7 mouse cellular contexts compared by ENCODE assay signal in genomic region chr7:138845544-138846391, GRCm38 (mm10). TPM values are rescaled to one million over a fixed set of nuclear protein-coding genes. Genes with fewer than 3 reads are reported as not detected.
DNase-seq lines count a peak whose midpoint lies in the region; ATAC-seq lines count a peak whose summit lies in the region.

TSS of gene Ppp2r2d (plus strand) at chr7:138846079.
TSS of gene Mapk1ip1 (minus strand) at chr7:138846273.

- intact Hi-C loops in gastrocnemius, postnatal 36 days (cut with DNase I) = no loop called here
- intact Hi-C loops in left cerebral cortex, postnatal 25 days (cut with DNase I) = loop anchor here (2.0 kb wide), 1 partner anchor 63 kb away; the partner anchor contains the start of gene Bnip3

- peak within 1 kb of the TSS; percentile 98 for H3K4me3 ChIP-seq in intestine, embryonic 15.5 days (replicated peaks)
- peak within 1 kb of the TSS; percentile 85 for H3K4me3 ChIP-seq in midbrain, embryonic 10.5 days

- H3K4me1 ChIP-seq in intestine, embryonic 15.5 days (replicated peaks) = peaks cover 23% of the 10 kb centered on the region
- H3K4me1 ChIP-seq in midbrain, embryonic 10.5 days = peaks cover 60% of the 10 kb centered on the region

- DNase-seq in adrenal gland, adult 2 months = peak; percentile 97
- peak; percentile 92 for DNase-seq in embryo, embryonic 11.5 days (ENCODE audit: low read depth, low spot score)
- DNase-seq in gastrocnemius, postnatal 36 days = peak; percentile 93 to 97
- peak; percentile 95 to 96 for DNase-seq in left cerebral cortex, postnatal 25 days (ENCODE audit: low spot score in 2 of 2)
- peak; percentile 96 for DNase-seq in midbrain, embryonic 10.5 days (ENCODE audit: low spot score)
- peak; percentile 98 for DNase-seq in right cerebral cortex, postnatal 4 days

- H3K9ac ChIP-seq in intestine, embryonic 15.5 days = peak within 1 kb of the TSS; percentile 97

- under 1% methylated on average over 50 of the region's 51 CpGs for WGBS in intestine, embryonic 15.5 days
- under 1% methylated on average over 51 of the region's 51 CpGs for WGBS in midbrain, embryonic 10.5 days

- H3K27ac ChIP-seq in intestine, embryonic 15.5 days = peak within 1 kb of the TSS; percentile 96
- H3K27ac ChIP-seq in midbrain, embryonic 10.5 days (replicated peaks) = peak within 1 kb of the TSS; percentile 98

- H3K4me2 ChIP-seq in intestine, embryonic 15.5 days (replicated peaks) = peak within 1 kb of the TSS; percentile 76

- ATAC-seq in intestine, embryonic 15.5 days = peak; percentile 97

- H3K9me3 ChIP-seq in intestine, embryonic 15.5 days = no peaks in the 10 kb centered on the region
- no peaks in the 10 kb centered on the region for H3K9me3 ChIP-seq in midbrain, embryonic 10.5 days (replicated peaks)

- no peaks in the 10 kb centered on the region for H3K36me3 ChIP-seq in intestine, embryonic 15.5 days
- peaks cover 26% of the 10 kb centered on the region for H3K36me3 ChIP-seq in midbrain, embryonic 10.5 days

- H3K27me3 ChIP-seq in intestine, embryonic 15.5 days (replicated peaks) = no peaks in the 10 kb centered on the region
- no peaks in the 10 kb centered on the region for H3K27me3 ChIP-seq in midbrain, embryonic 10.5 days (ENCODE audit: low read depth, poor library complexity, severe bottlenecking)

RNA-seq across cellular contexts. Expression of gene Ppp2r2d, which starts in this region (rescaled TPM):
- 10 to 100 TPM; 64.4 to 70.4 TPM for total RNA-seq in adrenal gland, adult 2 months (2021)
- polyA plus RNA-seq in adrenal gland, adult 2 months (2012; rRNA removed) = 19.0 and 19.4 TPM in 2 replicates
- 10 to 100 TPM; 34.1 to 36.5 TPM for total RNA-seq in gastrocnemius, postnatal 36 days (2021)
- 28.7 and 32.0 TPM in 2 replicates for polyA plus RNA-seq in intestine, embryonic 15.5 days (2015; fragmentation: Nextera tagmentation; extraction: Ambion mirVana)
- 10 to 100 TPM; 71.0 to 73.5 TPM for total RNA-seq in left cerebral cortex, postnatal 25 days (2021)
- 47.3 and 50.7 TPM in 2 replicates for polyA plus RNA-seq in midbrain, embryonic 10.5 days (2016; fragmentation: Nextera tagmentation; extraction: Ambion mirVana)

RNA-seq across cellular contexts. Expression of gene Mapk1ip1, which starts in this region (rescaled TPM):
- 10 to 100 TPM; 19.9 to 30.5 TPM for total RNA-seq in adrenal gland, adult 2 months (2021)
- polyA plus RNA-seq in adrenal gland, adult 2 months (2012; rRNA removed) = 70.2 and 70.3 TPM in 2 replicates
- 10 to 100 TPM; 18.8 to 27.0 TPM for total RNA-seq in gastrocnemius, postnatal 36 days (2021)
- polyA plus RNA-seq in intestine, embryonic 15.5 days (2015; fragmentation: Nextera tagmentation; extraction: Ambion mirVana) = 10.7 and 12.9 TPM in 2 replicates
- 10 to 100 TPM; 37.7 to 43.1 TPM for total RNA-seq in left cerebral cortex, postnatal 25 days (2021)
- polyA plus RNA-seq in midbrain, embryonic 10.5 days (2016; fragmentation: Nextera tagmentation; extraction: Ambion mirVana) = 11.5 and 14.6 TPM in 2 replicates

Comparison
In these comparisons a context has a peak if more than half of its experiments do, and no peak if none do; other contexts are left out.
1. Peak in every context shown above with its lines: DNase-seq, ATAC-seq, H3K4me3 ChIP-seq and H3K27ac ChIP-seq.